Mouse (Mus musculus): ENCODE results near the gene Irak3. TPM values are rescaled to one million over a fixed set of nuclear protein-coding genes. Genes with fewer than 3 reads are reported as not detected.

Irak3 gene
- polyA plus RNA-seq, 1 experiment: 5.9 TPM

GRCm38 (mm10) chr10:120140916-120141516 is 60.9 kb downstream of the Irak3 start:
- WGBS: 22% methylated on average over 10 of the region's 10 CpGs
- Histone ChIP-seq H3K4me3 (ENCODE audit: extremely low read depth, insufficient read depth, insufficient read length) (no peak overlapping the region), H3K36me3 (ENCODE audit: control insufficient read depth, insufficient read depth, low read length) (peaks cover 10% of the 10 kb centered on the region), H3K27me3 (ENCODE audit: control insufficient read depth, insufficient read depth, low read length) (no peaks in the 10 kb centered on the region), H3K4me1 (ENCODE audit: control insufficient read depth, insufficient read depth, insufficient read length) (no peaks in the 10 kb centered on the region; the same call in 1 of the 2 replicates), H3K27ac (ENCODE audit: insufficient read depth, low read length) (no peak overlapping the region)
- DNase-seq (ENCODE audit: low read depth in 1 of 2, low spot score in 2 of 2): no peak
- TF ChIP-seq CTCF (IDR thresholded peaks at IDR 0.05; ENCODE audit: extremely low read depth, insufficient read depth, insufficient read length, insufficient replicate concordance) (no peak), POLR2A (IDR thresholded peaks at IDR 0.05; ENCODE audit: low read depth, low read length) (no peak)

DNA sequence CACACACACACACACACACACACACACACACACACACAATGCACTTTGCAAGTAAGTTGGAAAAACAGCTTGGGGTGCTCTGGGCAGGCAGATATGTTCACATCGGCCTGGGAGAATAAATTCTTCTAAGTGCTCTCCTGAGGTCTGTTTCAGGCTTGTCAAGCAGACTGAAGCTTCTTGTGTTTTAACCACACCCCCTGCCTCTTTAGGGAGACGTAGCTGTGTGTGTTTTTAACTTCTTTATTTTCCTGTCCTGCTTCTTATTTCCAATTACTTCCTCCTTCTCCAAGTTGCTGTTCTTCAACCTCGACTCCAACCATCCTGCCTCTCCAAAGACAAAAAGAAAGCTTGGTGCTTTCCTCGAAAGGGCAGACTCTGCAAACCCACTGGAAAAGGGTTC is 61.7 kb downstream of the Irak3 start:
- H3K4me1 ChIP-seq (ENCODE audit: control insufficient read depth, insufficient read depth, insufficient read length): no peaks in the 10 kb centered on the region; the same call in 1 of the 2 replicates
- H3K27me3 ChIP-seq (ENCODE audit: control insufficient read depth, insufficient read depth, low read length): no peaks in the 10 kb centered on the region
- H3K4me3 ChIP-seq (ENCODE audit: extremely low read depth, insufficient read depth, insufficient read length): no peak overlapping the region
- no peak for TF ChIP-seq CTCF (IDR thresholded peaks at IDR 0.05; ENCODE audit: extremely low read depth, insufficient read depth, insufficient read length, insufficient replicate concordance)
- no peak for TF ChIP-seq POLR2A (IDR thresholded peaks at IDR 0.05; ENCODE audit: low read depth, low read length)
- H3K36me3 ChIP-seq (ENCODE audit: control insufficient read depth, insufficient read depth, low read length): peaks cover 9% of the 10 kb centered on the region
- DNase-seq (ENCODE audit: low read depth in 1 of 2, low spot score in 2 of 2): no peak
- WGBS: 27% methylated on average over 4 of the region's 4 CpGs
- H3K27ac ChIP-seq (ENCODE audit: insufficient read depth, low read length): no peak overlapping the region

DNA sequence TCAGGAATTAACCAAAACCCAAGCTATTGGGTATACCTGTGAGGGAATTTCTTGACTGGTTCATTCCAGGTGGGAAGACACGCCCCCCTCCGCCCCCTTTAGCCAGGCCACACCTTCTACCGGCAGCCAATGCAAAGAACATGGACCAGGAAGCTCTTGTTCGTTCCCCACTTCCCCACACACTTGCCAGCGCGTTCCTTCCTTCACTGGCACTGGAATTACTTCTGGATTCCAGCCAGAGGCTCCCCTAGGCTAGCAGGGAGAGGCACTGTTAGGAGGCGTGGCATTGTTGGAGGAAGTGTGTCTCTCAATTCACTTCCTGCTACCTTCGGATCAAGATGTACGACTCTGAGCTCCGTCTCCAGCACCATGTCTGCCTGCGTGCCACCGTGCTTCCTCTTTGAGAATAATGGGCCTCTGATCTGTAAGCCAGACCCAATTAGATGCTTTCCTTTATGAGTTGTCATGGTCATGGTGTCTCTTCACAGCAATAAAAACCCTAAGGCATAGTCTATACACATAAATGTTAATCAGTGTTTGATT is 65.8 kb downstream of the Irak3 start:
- Histone ChIP-seq H3K36me3 (ENCODE audit: control insufficient read depth, insufficient read depth, low read length) (no peaks in the 10 kb centered on the region), H3K4me3 (ENCODE audit: extremely low read depth, insufficient read depth, insufficient read length) (no peak overlapping the region), H3K27me3 (ENCODE audit: control insufficient read depth, insufficient read depth, low read length) (no peaks in the 10 kb centered on the region), H3K4me1 (ENCODE audit: control insufficient read depth, insufficient read depth, insufficient read length) (no peaks in the 10 kb centered on the region; the same call in 1 of the 2 replicates), H3K27ac (ENCODE audit: insufficient read depth, low read length) (no peak overlapping the region)
- TF ChIP-seq CTCF (IDR thresholded peaks at IDR 0.05; ENCODE audit: extremely low read depth, insufficient read depth, insufficient read length, insufficient replicate concordance) (no peak), POLR2A (IDR thresholded peaks at IDR 0.05; ENCODE audit: low read depth, low read length) (no peak)
- WGBS: 50% methylated on average over 12 of the region's 12 CpGs
- DNase-seq (ENCODE audit: low read depth in 1 of 2, low spot score in 2 of 2): no peak

DNA sequence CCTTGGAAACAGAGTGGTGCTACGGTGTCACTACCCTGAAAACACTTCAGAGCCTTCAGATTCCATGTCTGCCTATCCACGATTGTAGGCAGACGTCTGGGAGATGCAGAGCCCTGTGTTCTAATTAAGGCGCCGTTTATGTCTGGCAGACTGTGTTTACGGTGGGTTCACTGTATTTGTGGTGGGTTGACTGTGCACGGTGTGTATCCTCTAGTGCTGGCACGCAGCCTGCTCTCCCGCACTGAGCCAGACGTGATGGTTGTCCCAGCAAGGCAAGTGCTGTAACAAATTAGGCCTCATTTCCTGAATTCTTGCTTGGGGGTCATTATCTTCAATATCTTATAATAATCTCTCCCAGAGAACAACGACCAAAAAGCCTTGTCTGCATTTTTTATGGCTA is 68.2 kb downstream of the Irak3 start:
- Histone ChIP-seq H3K4me1 (ENCODE audit: control insufficient read depth, insufficient read depth, insufficient read length) (no peaks in the 10 kb centered on the region), H3K27me3 (ENCODE audit: control insufficient read depth, insufficient read depth, low read length) (no peaks in the 10 kb centered on the region), H3K36me3 (ENCODE audit: control insufficient read depth, insufficient read depth, low read length) (no peaks in the 10 kb centered on the region), H3K27ac (ENCODE audit: insufficient read depth, low read length) (no peak overlapping the region), H3K4me3 (ENCODE audit: extremely low read depth, insufficient read depth, insufficient read length) (no peak overlapping the region)
- TF ChIP-seq CTCF (IDR thresholded peaks at IDR 0.05; ENCODE audit: extremely low read depth, insufficient read depth, insufficient read length, insufficient replicate concordance) (no peak), POLR2A (IDR thresholded peaks at IDR 0.05; ENCODE audit: low read depth, low read length) (no peak)
- no peak for DNase-seq (ENCODE audit: low read depth in 1 of 2, low spot score in 2 of 2)
- WGBS: 76% methylated on average over 11 of the region's 11 CpGs

DNA sequence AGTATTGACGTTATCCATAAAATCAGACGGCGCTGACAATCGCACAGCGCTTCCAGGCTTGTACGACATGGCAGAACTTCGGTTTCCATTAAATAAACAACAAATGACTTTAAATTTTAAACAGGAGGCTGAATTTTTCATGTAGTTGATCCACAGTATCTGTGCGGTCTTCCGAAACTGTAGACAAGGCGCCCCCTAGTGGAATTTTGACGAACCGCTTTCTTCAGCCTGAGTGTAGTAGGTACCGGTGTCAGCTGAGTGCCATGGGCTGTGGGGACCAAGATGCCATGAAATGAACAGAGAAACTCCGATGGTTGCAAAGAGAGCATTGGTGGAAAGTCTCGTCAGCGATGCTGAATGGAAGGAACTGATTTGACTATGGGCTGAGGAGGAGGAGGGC is 71.3 kb downstream of the Irak3 start:
- peak in 1 of 2 experiments; percentile 25 for DNase-seq (ENCODE audit: low read depth in 1 of 2, low spot score in 2 of 2)
- H3K4me3 ChIP-seq (ENCODE audit: extremely low read depth, insufficient read depth, insufficient read length): no peak overlapping the region
- no peaks in the 10 kb centered on the region for H3K27me3 ChIP-seq (ENCODE audit: control insufficient read depth, insufficient read depth, low read length)
- H3K4me1 ChIP-seq (ENCODE audit: control insufficient read depth, insufficient read depth, insufficient read length): no peaks in the 10 kb centered on the region
- TF ChIP-seq CTCF (IDR thresholded peaks at IDR 0.05; ENCODE audit: extremely low read depth, insufficient read depth, insufficient read length, insufficient replicate concordance) (0 out of 2 replicates have a peak, but pooled peaks have one; percentile 7), POLR2A (IDR thresholded peaks at IDR 0.05; ENCODE audit: low read depth, low read length) (no peak)
- WGBS: 72% methylated on average over 16 of the region's 16 CpGs
- H3K36me3 ChIP-seq (ENCODE audit: control insufficient read depth, insufficient read depth, low read length): no peaks in the 10 kb centered on the region
- no peak overlapping the region for H3K27ac ChIP-seq (ENCODE audit: insufficient read depth, low read length)

DNA sequence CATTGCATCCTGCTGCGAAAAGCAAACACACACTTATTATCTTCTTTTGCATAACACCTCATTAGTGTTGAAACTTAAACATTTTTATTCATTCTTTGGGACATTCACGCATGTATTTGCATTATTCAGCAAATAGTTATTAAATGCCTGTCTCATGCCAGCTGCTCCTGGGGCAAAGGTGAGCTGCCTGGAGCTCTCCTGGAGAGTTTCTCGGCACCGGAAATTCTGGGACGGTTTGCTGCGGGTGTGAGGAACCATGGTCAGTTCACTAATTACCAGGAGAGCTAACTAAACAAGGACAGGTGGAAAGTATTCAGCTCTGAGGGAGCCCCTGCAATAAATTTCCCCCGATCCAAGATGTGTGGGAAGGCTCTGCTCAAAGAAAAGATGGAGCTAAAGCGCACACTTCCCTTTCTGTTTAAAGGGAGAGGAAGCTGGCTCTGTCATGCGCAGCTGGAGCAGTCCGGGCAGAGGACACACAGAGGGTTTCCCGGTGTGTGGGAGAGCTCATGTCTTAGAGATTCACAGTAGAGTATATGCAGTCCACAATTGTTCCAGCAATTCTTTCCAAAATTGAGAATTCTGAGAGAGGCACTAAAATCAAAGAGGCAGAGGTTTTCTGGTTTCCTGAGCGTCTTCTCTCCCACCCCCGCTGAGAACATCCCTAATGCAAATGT is 73.2 kb downstream of the Irak3 start:
- no peaks in the 10 kb centered on the region for H3K4me1 ChIP-seq (ENCODE audit: control insufficient read depth, insufficient read depth, insufficient read length)
- DNase-seq (ENCODE audit: low read depth in 1 of 2, low spot score in 2 of 2): no peak
- H3K36me3 ChIP-seq (ENCODE audit: control insufficient read depth, insufficient read depth, low read length): no peaks in the 10 kb centered on the region
- H3K27ac ChIP-seq (ENCODE audit: insufficient read depth, low read length): no peak overlapping the region
- no peaks in the 10 kb centered on the region for H3K27me3 ChIP-seq (ENCODE audit: control insufficient read depth, insufficient read depth, low read length)
- WGBS: 38% methylated on average over 13 of the region's 13 CpGs
- no peak overlapping the region for H3K4me3 ChIP-seq (ENCODE audit: extremely low read depth, insufficient read depth, insufficient read length)
- TF ChIP-seq CTCF (IDR thresholded peaks at IDR 0.05; ENCODE audit: extremely low read depth, insufficient read depth, insufficient read length, insufficient replicate concordance) (no peak), POLR2A (IDR thresholded peaks at IDR 0.05; ENCODE audit: low read depth, low read length) (no peak)

DNA sequence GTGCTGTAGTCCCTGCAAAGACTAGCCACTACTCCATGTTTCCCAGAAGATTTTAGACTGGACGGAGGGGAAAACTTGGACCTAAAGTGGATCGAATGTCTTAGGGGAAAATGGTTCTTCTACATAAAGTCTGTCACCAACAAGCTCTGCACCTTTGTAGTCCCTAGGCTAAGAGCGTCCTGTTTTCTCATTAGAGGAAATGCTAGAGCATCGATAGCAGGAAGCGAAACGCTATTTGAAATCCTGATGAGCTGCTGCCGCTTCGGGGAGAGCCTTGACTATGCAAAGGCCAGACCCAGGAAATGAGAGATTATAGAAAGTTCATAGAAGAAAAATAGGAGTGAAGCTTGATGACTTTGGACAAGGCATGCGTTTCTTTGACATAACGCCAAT is 76.5 kb downstream of the Irak3 start:
- Histone ChIP-seq H3K36me3 (ENCODE audit: control insufficient read depth, insufficient read depth, low read length) (no peaks in the 10 kb centered on the region), H3K27ac (ENCODE audit: insufficient read depth, low read length) (no peak overlapping the region), H3K4me1 (ENCODE audit: control insufficient read depth, insufficient read depth, insufficient read length) (no peaks in the 10 kb centered on the region), H3K27me3 (ENCODE audit: control insufficient read depth, insufficient read depth, low read length) (no peaks in the 10 kb centered on the region), H3K4me3 (ENCODE audit: extremely low read depth, insufficient read depth, insufficient read length) (no peak overlapping the region)
- no peak for TF ChIP-seq POLR2A (IDR thresholded peaks at IDR 0.05; ENCODE audit: low read depth, low read length)
- no peak for TF ChIP-seq CTCF (IDR thresholded peaks at IDR 0.05; ENCODE audit: extremely low read depth, insufficient read depth, insufficient read length, insufficient replicate concordance)
- WGBS: 22% methylated on average over 10 of the region's 10 CpGs
- no peak for DNase-seq (ENCODE audit: low read depth in 1 of 2, low spot score in 2 of 2)

Data from spleen, adult 2 months (tissue).